Mouse (Mus musculus) urinary bladder, adult 18-20 months (tissue): ENCODE data around the gene Coa3.

Experiments
- DNase-seq, 2 experiments: peaks; one replicate each; pipeline ENCODE4 v3.0.0; 2022; ENCODE audit warnings: low spot score in 2 of 2, mixed read lengths in 2 of 2

The Coa3 gene

DNA sequence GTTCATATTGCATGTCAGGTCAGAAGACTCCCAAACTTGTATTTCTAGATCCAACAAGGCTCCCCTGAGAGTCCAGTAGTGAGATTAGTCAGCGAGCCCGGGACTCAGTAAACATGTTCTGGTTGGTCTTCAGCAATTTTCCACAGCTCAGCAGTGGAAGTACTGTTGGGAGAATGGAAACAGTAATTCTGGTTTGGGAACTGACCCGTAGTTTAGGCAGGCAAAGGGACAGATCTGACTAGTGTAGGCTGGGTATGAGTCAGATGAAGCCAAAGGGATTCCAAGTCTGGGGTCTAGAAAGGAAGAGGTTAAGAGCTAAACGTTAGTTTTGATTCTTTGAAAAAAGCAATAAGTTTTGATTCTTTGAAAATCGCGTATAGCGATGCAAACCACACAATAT lies 26.0 kb downstream of the Coa3 start:
- DNase-seq: no peak

DNA sequence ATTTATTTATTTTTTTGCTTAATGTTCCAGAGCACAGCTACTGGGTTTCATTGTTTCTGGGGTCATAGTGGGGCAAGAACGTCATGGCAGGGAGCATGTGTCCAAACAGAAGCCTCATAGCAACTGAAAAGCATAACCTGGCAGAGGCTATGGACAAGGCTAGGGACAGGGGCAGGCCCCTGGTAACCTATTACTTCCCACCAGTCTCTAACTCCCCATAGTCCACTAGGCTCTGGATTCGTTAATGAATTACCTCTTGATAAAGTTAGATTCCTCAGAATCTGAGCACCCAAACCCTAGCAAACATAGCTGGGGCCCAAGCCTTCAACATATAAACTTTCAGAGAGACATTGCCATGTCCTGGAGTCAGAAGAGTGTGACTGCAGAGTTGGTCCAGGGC lies 27.9 kb downstream of the Coa3 start:
- no peak for DNase-seq

DNA sequence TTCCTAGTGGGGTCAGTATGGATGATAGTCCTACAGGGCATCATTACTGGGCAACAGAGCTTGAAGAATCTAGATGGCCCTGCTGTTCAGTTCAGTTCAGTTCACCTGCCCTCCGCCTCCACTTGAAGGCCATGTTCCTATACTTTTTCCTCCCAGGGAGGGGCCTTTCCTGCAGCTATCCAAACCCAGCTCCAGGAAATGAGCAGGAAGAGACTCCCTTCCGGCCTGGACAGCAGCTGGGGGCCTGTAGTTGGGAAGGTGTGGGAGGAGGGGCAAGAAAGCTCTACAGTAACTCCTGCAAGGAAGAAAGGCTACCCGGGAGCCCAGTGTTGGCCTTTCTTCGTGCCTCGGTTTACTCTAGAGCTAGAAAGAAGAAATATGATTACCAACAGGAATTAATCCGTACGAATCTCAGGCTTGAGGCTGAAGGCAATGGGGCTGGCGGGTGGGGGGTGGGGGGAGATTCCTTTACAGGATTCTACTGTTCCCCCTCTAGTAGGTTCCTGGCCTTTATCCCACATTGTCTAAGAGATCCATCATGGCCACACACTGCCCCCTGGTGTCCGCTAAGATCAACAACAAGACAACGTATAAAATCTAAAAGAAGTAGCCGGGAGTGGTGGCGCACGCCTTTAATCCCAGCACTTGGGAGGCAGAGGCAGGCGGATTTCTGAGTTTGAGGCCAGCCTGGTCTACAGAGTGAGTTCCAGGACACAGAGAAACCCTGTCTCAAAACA lies 30.5 kb downstream of the Coa3 start:
- no peak for DNase-seq

DNA sequence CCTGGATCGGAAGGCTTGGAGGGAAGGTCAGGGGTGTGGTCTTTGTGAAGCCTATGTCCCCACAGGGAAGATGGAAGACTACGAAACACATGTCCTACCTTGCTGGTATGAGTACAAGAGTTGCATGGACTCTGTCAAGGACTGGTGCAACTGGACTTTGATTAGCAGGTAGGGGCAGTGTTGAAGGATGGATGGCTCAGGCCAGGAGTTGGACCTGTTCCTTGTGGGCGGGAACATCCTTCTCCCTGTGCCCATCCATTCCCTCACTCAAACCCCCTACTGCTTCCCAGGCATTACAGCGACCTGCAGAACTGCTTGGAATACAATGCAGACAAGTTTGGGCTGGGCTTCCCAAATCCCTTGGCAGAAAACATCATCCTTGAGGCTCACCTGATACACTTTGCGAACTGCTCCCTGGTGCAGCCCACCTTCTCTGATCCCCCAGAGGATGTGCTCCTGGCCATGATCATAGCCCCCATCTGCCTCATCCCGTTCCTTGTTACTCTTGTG lies 31.3 kb downstream of the Coa3 start:
- no peak for DNase-seq

DNA sequence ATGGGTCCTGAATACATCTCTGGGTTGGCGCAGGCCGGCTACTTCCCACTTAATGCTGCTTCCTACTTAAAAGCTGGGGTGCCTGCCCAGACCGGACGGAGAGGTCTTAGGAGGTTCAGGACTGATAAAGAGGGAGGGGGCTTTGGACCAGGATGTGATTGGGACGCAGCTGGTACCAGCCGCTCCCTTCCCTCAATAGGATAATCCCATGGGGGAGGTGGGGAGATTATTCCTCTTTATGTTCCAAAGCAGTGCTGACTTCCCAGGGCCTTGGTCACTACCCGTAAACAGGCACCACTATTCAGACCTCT lies 32.3 kb downstream of the Coa3 start:
- no peak for DNase-seq

DNA sequence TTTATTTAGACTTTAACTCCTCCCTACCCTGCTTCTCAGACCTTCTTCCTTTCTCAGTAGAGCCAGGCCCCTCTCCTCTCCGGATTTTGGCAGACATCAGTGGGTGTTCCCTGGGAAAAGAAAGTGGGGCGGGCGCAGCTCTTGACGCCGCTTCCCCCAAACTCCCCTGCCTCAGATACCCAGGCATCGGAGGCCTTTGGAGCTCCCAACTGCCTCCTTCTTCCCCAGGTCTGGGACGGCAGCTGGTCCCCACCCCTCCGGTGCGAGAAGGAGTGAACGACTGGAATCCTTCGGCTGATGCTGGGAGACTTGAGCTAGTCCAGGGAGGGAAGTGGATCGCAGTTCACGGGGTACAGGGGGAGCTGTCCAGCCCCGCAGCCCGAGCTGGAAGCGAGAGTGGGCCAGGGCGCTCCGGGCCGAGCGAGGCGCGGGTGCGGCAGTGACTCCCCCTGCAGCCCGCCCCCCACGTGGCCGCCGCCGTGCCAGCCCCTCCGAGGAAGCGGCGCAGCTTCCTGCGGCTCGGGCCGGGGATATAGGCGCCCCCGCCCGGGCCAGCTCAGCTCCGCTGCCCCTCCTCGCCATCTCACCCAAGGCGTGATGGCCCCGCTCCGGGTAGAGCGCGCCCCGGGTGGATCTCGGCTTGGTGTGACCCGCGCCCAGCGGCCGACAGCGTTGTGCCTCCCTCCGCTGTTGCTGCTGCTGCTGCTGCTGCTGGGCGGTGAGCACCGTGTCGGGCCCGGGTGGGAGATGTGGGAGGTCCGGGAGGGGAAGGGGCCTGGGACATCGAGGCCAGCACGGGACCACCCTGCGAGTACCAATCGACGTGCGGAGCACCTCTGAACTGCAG lies 32.8 kb downstream of the Coa3 start, which contains the start of gene Ramp2:
Gene Ramp2 (plus strand): TSS at position 174 of the 847 bp plus-strand sequence.
- no peak for DNase-seq

DNA sequence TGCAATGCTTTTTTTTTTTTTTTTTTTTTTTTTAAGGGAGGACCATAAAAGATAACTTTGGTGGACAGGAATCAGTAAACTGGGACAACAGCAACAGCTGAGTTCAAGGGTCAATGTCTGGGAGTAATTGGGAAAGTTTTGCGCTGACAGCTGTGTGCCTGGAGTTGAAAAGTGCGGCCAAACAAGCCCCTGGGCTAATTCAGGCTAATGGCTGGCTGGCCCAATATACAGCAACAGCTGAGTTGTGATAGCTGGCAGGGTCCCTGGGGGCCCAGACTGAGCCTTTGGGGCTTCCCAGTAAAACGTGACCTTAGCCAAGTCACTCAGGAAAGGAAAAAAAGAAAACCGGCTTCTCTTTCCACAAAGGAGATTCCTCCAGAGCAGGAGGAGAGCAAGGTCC lies 33.8 kb downstream of the Coa3 start:
- no peak for DNase-seq

DNA sequence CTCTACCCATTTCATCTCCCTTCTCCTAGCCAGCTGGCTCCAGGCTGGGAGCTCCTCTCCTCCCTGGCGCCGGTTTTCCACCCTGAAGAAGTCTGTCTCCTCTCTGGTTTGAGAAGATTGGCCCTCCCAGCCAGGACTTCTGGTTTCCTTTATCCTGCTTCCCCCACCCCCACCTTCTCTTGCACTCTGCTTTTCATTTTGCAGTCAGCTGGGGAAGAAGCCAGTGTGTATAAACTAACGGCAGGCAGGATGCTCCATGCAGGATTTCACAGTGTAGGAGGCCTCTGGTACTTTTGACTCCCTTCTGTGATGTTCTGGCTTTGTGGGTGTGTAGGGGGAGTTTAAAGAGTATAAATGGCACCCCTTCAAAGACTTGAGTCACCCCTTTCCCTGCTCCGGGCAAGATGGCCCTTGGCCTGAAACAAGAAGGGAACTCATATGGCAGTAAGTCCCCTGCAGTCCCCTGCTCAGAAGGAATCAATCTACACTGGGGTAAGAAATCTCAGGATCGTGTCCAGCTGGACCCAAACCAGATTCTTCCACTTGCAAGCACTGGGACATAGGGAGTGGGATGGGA lies 40.8 kb downstream of the Coa3 start:
- DNase-seq: no peak

DNA sequence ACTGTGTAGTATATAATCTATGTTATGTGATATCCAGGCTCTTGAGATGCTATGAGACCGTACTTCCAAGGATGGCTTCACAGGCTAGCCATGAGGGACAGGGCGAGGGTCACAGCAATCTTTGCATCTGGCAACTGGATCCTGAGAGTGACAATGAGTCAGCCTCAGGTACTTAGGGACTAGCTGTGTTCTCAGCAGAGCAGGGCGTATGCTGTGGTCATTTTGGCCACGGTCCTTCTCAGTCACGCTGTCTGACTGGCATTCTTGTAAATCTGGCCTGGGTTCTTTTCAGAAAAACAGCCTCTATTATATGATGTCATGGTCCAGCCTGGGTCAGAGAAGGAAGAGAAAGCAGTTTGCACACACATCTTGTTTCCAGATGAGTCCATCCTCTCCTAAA lies 42.1 kb downstream of the Coa3 start:
- DNase-seq: no peak

DNA sequence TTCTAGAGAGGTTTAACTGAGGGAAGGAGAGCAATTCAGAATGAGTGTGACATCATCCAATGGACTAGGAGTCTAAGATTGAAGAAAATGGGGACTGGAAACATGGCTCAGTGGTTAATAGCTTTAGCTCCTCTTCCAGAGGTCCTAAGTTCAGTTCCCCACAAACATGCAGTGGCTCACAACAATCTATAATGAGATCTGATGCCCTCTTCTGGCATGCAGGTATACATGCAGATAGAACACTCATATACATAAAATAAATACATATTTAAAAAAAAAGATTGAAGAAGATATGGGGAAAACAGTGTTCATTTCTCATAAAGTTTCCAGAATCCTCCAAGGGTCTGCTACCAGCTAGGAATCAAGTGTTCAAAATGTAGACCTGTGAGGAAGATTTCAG lies 43.5 kb downstream of the Coa3 start:
- DNase-seq: no peak

DNA sequence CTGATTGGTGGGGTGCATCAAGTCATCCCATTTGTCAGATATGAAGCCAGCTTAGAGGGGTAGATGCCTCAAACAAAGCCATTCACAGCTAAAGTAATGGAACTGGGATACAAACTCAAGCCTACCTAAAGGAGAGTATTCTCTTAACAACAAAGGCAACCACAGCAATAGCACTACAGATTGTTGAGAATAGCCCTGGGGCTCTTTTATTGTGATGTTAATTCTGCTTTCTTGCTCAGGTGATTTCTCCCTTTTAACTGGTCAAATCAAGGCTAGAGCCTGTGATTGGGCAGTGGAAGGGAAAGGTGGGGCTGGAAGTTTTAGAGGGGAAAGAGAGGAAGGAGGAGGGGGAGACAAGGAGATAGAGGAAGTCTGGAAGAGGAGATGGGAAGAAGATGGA lies 44.8 kb downstream of the Coa3 start:
- no peak for DNase-seq

DNA sequence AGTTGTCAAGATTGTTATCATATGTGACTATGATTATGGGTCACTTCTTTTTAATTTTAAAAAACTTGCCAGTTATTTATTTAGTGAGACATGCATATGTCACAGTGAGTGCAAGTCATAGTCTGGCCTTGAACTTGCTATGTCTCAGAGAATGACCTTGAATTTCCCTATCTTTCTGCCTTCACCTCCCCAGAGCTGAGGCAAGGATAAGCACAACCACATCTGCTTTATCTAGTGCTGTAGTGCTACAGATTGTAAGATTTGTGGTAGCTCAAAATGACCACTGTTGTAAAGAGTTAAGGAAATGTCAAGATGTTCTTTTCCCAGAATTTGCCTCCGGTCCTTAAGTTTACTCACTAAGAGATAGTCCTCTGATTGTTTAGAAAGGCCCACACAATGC lies 45.7 kb downstream of the Coa3 start:
- no peak for DNase-seq

DNA sequence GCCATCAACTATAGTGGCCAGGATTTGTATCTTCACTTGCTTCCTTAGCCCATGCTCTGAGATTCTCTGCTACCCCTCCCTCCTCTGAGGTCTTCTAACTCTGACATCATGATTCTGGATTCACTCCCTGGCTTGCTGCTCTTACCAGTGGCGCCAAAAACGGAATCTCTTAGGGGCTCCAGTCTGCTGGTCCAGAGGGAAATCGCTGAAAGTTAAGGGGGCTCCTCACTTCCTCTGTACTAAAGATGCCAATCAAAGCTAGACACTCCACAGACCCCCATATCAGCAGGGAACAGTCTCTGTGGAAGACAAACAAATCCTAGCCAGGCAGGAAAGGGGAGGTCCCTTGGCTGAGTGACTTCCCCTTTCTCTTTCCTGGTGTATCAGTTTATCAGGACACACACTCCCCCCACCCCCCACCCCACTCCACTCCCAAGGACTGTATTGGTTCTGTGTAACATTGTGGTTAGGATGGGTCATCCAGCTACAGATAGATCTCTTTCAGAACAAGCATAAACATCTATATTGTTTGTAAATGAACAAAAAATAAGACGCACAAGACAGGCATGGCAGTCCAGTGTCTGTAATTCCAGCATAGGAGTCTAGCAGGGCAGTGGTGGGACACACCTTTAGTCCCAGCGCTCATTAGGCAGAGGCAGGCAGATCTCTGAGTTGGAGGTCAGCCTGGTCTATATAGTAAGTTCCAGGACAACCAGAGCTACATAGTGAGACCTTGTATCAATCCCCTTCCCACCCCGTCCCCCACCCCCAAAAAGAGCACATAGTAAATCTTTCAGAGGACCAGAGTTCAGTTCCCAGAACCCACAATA lies 46.7 kb downstream of the Coa3 start:
- DNase-seq: no peak

DNA sequence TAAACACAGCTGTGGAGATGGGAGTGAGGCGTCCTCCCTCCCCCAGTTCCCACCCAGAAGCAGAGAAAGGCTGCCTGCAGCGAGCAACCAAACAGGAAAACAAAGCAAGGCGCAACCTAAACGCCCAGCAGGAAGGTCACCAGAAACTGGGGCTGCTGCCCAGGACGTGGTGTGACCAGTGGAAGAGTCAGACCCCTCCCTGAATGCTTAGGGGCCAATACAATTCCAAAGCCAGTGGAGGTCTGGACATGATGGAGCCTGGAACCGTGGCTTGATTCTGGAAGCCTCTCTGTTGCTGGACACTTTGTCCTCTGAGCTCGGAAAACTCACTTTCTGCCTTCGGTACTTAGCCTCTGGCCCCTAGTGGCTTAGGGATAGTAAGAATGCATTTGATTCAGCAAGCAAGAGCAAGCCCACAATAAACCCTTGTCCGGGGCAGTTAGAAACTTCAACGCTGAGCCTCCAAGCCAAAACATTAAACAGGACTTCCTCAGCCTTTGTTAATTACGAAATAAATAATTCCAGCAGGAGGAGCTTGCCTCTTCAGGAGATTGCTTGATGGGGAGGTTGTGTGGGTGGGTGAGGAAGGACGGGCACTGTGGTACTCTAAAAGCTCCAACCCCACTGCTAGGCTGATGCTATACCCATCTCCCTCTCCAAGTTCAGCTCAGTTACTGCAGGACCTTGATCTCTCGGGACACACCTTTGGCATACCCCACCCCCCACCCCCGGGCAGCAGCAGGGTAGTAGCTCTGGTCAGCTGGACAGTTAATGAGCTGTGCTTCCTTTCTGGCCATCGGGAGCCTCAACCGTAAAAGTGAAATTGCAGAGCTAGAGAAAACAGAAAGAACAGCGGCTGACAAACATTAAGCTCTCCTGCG lies 47.7 kb downstream of the Coa3 start:
- peak in 1 of 2 experiments; percentile 66 for DNase-seq

DNA sequence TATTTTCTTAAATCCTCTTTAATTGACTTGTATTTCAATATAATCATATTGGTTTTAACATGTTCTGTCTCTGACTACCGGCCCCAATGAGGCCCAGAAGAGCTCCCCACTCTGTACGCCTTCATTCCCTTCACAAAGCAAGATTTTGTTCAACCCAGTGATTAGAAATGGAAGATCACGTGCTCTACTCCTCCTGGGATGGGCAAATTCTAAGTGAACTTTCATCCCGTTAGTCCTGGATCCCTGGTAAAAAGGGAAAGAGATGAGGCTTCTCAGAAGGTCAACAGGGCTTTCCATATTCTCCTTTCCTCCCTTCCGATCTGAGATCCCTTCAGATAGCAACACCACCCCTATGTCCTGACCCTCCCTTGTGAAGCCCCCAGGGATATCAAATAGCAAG lies 48.4 kb downstream of the Coa3 start:
- no peak for DNase-seq

DNA sequence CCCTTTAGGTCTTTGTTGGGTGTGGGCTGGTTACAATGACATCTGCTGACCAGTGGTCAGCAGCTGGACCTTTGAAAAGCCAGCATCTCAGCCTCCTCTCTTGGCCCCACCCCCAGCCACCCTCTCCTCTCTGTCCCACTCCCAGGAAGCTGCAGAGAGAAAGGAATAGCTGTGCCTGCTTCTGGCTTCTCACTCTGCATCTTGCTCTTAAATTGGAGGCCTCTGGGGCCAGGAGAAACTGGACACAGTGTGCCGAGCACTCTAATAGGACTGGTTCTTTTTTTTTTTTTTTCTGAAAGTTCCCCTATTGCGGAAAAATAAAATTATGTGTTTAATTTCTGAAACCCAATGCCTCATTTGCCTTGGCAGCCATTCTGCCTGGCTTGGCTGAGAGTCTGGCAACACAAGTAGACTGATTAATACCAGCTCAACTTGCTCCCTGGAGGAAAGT lies 48.8 kb downstream of the Coa3 start:
- DNase-seq: no peak

DNA sequence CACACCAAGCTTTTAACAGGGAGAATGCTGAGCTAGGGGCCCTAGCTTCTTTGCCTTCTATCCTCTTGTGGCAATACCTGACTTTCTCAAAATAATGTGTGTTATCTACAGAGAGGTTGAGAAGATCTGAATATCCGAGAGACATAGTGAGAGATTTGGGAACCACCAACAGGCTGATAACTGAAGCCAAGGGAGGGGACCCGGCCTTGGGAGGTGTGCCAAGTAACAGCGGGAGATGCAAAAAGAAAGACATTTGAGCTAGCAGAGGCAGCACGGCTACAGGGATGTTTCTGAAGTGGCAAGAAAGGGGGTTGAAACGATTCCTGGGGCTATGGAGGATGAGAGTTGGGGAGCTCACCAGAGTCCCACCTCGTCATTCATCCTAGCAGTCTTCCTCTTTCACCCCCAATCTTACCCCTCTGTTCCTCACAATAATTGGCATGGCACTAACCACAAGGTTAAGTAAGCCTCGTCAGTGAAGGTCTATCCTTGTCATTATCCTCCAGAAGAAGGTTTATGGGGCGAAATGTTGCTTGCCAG lies 49.5 kb downstream of the Coa3 start:
- no peak for DNase-seq
